Mouse (Mus musculus) CH12.LX (cell line): ENCODE results near the gene Gnai2. TPM values are rescaled to one million over a fixed set of nuclear protein-coding genes. Genes with fewer than 3 reads are reported as not detected.

Experiments
- DNase-seq: peaks from one replicate; pipeline ENCODE4 v3.0.0-alpha.2; 2013; ENCODE audit errors: extremely low read depth
- H3K27ac ChIP-seq: 2 replicates; pipeline ENCODE4 v1.5.1; 2012; ENCODE audit warnings: low read depth, mild to moderate bottlenecking, control low read depth, moderate library complexity; ENCODE audit not compliant: insufficient read depth
- H3K27me3 ChIP-seq: replicated peaks from 2 replicates; pipeline ENCODE3; 2012; ENCODE audit warnings: inconsistent platforms
- H3K36me3 ChIP-seq, 2 experiments: replicated peaks in 1 of 2; 2 replicates each; pipeline versions ENCODE3 to v1.6.1; 2012; ENCODE audit warnings: inconsistent platforms in 1 of 2, low read length in 1 of 2, mild to moderate bottlenecking in 1 of 2, mixed read lengths in 1 of 2, moderate library complexity in 1 of 2; ENCODE audit not compliant: control insufficient read depth in 1 of 2, insufficient read depth in 1 of 2
- H3K4me1 ChIP-seq, 2 experiments: 2 replicates each; pipeline ENCODE4 v1.6.1; 2012; ENCODE audit warnings: inconsistent platforms in 1 of 2, moderate library complexity in 1 of 2; ENCODE audit not compliant: insufficient read depth in 2 of 2, control insufficient read depth in 1 of 2
- H3K4me2 ChIP-seq: 2 replicates; pipeline ENCODE4 v1.6.1; 2012; ENCODE audit warnings: low read depth, mild to moderate bottlenecking, control low read depth; ENCODE audit not compliant: poor library complexity, insufficient read depth, severe bottlenecking
- H3K4me3 ChIP-seq, 3 experiments: fragments of 150-350 bp in 1 of 3; sonication (generic) in 1 of 3; replicated peaks in 1 of 3; 2 replicates each; pipeline versions ENCODE3 to v1.5.1; 2011 to 2012; ENCODE audit warnings: low read depth in 2 of 3, low read length in 2 of 3, mild to moderate bottlenecking in 2 of 3, moderate library complexity in 2 of 3, control low read depth in 1 of 3, improper control_type of control experiment in 1 of 3, inconsistent platforms in 1 of 3, mixed read lengths in 1 of 3; ENCODE audit not compliant: poor library complexity in 1 of 3
- H3K79me2 ChIP-seq: replicated peaks from 2 replicates; pipeline ENCODE4 v1.6.1; 2012; ENCODE audit warnings: mild to moderate bottlenecking, moderate library complexity; ENCODE audit not compliant: control insufficient read depth, poor library complexity, insufficient read depth, severe bottlenecking; ENCODE audit errors: extremely low read depth
- H3K9ac ChIP-seq: 2 replicates; pipeline ENCODE4 v1.6.1; 2012; ENCODE audit warnings: low read depth, mild to moderate bottlenecking, control low read depth, moderate library complexity; ENCODE audit not compliant: insufficient read depth
- H3K9me3 ChIP-seq: replicated peaks from 2 replicates; pipeline ENCODE3; 2012; ENCODE audit warnings: low read length, inconsistent platforms, mixed read lengths
- CHD1 ChIP-seq: IDR thresholded peaks from 2 replicates; pipeline ENCODE4 v1.6.1; 2012; ENCODE audit warnings: low read depth, low read length, improper control_type of control experiment, inconsistent platforms
- CTCF ChIP-seq, 2 experiments: IDR thresholded peaks in 1 of 2; conservative IDR thresholded peaks in 1 of 2; 2 replicates each; pipeline ENCODE4 v1.5.1; 2011 to 2012; ENCODE audit warnings: low read depth in 2 of 2, low read length in 2 of 2, improper control_type of control experiment in 1 of 2, inconsistent platforms in 1 of 2, mild to moderate bottlenecking in 1 of 2, moderate library complexity in 1 of 2
- E2F4 ChIP-seq: IDR thresholded peaks from 2 replicates; pipeline ENCODE4 v1.6.1; 2011; ENCODE audit warnings: low read depth, low read length, improper control_type of control experiment; ENCODE audit not compliant: insufficient replicate concordance
- ELF1 ChIP-seq: IDR thresholded peaks from 2 replicates; pipeline ENCODE4 v1.6.1; 2014; ENCODE audit warnings: low read depth, mild to moderate bottlenecking, inconsistent platforms, low read length, improper control_type of control experiment
- EP300 ChIP-seq: IDR thresholded peaks from 2 replicates; pipeline ENCODE4 v1.6.1; 2011; ENCODE audit warnings: low read length, improper control_type of control experiment
- ETS1 ChIP-seq: conservative IDR thresholded peaks from 2 replicates; pipeline ENCODE4 v1.6.1; 2012; ENCODE audit warnings: low read depth, mild to moderate bottlenecking, inconsistent platforms, low read length, improper control_type of control experiment, moderate library complexity
- JUND ChIP-seq: conservative IDR thresholded peaks from 2 replicates; pipeline ENCODE4 v1.6.1; 2011; ENCODE audit warnings: low read depth, low read length, improper control_type of control experiment
- KAT2A ChIP-seq: IDR thresholded peaks from 2 replicates; pipeline ENCODE4 v1.6.1; 2012; ENCODE audit warnings: low read length, improper control_type of control experiment, inconsistent platforms; ENCODE audit not compliant: insufficient replicate concordance
- MAFK ChIP-seq: IDR thresholded peaks from 2 replicates; pipeline ENCODE4 v1.6.1; 2011; ENCODE audit warnings: low read length, improper control_type of control experiment; ENCODE audit not compliant: insufficient replicate concordance
- MAX ChIP-seq: IDR thresholded peaks from 2 replicates; pipeline ENCODE4 v1.6.1; 2011; ENCODE audit warnings: low read length, improper control_type of control experiment
- MEF2A ChIP-seq: IDR thresholded peaks from 2 replicates; pipeline ENCODE4 v1.6.1; 2014; ENCODE audit warnings: low read depth, mild to moderate bottlenecking, inconsistent platforms, low read length, improper control_type of control experiment, borderline replicate concordance
- MYC ChIP-seq: IDR thresholded peaks from 2 replicates; pipeline ENCODE4 v1.6.1; 2011; ENCODE audit warnings: low read depth, mild to moderate bottlenecking, improper control_type of control experiment, low read length
- NRF1 ChIP-seq: IDR thresholded peaks from 2 replicates; pipeline ENCODE4 v1.6.1; 2014; ENCODE audit warnings: low read depth, mild to moderate bottlenecking, inconsistent platforms, low read length, improper control_type of control experiment, moderate library complexity
- PAX5 ChIP-seq: IDR thresholded peaks from 2 replicates; pipeline ENCODE4 v1.6.1; 2012; ENCODE audit warnings: low read length, inconsistent platforms, mixed read lengths
- POLR2A ChIP-seq: IDR thresholded peaks from 2 replicates; pipeline ENCODE4 v1.6.1; 2011; ENCODE audit warnings: low read depth, mild to moderate bottlenecking, improper control_type of control experiment, low read length
- RAD21 ChIP-seq: IDR thresholded peaks from 2 replicates; pipeline ENCODE4 v1.6.1; 2011; ENCODE audit warnings: low read depth, mild to moderate bottlenecking, low read length, improper control_type of control experiment, moderate library complexity
- RCOR1 ChIP-seq: conservative IDR thresholded peaks from 2 replicates; pipeline ENCODE4 v1.6.1; 2012; ENCODE audit warnings: low read depth, mild to moderate bottlenecking, inconsistent platforms, low read length, improper control_type of control experiment
- SMC3 ChIP-seq: IDR thresholded peaks from 2 replicates; pipeline ENCODE4 v1.6.1; 2011; ENCODE audit warnings: low read depth, low read length, improper control_type of control experiment
- TBP ChIP-seq: conservative IDR thresholded peaks from 2 replicates; pipeline ENCODE4 v1.6.1; 2011; ENCODE audit warnings: low read depth, low read length, improper control_type of control experiment
- TCF12 ChIP-seq: IDR thresholded peaks from 2 replicates; pipeline ENCODE4 v1.6.1; 2014; ENCODE audit warnings: low read depth, mild to moderate bottlenecking, inconsistent platforms, low read length, improper control_type of control experiment
- USF1 ChIP-seq: IDR thresholded peaks from 2 replicates; pipeline ENCODE4 v1.6.1; 2014; ENCODE audit warnings: low read depth, mild to moderate bottlenecking, inconsistent platforms, low read length, improper control_type of control experiment
- ZC3H11A ChIP-seq: IDR thresholded peaks from 2 replicates; pipeline ENCODE4 v1.6.1; 2012; ENCODE audit warnings: low read depth, mild to moderate bottlenecking, inconsistent platforms, low read length, improper control_type of control experiment
- dilution Hi-C: fragments of 300-500 bp; cut with MboI; formaldehyde crosslinking; loops from 2 replicates; pipeline ENCODE4 v1.14.3; 2020; ENCODE audit warnings: low sequenced_read_pairs; ENCODE audit not compliant: extremely low pct_unique_long_range_greater_than_20kb, extremely low pct_ligation_motif_present
- in situ Hi-C: fragments of 300-500 bp; cut with MboI; formaldehyde crosslinking; loops from 3 replicates; pipeline ENCODE4 v1.14.3; 2019; ENCODE audit warnings: low sequenced_read_pairs, low pct_ligation_motif_present, low pct_unique_long_range_greater_than_20kb, mixed read lengths
- polyA plus RNA-seq: library from polyadenylated mRNA; unstranded; fragments of >175 nt; gene quantifications from 2 replicates; pipeline ENCODE4 v1.2.1, GENCODE M21; 2012; ENCODE audit warnings: low read depth; ENCODE audit not compliant: insufficient read length
- total RNA-seq, 2 experiments: library from RNA; depleted of rRNA; stranded (reverse); fragments of 300-350 nt in 1 of 2; fragments of >200 nt in 1 of 2; gene quantifications; 2 replicates each; pipeline ENCODE4 v1.2.3; 2012 to 2014

The Gnai2 gene
- total and polyA plus RNA-seq, 3 experiments = 86.2 to 262 (median 154) TPM

DNA sequence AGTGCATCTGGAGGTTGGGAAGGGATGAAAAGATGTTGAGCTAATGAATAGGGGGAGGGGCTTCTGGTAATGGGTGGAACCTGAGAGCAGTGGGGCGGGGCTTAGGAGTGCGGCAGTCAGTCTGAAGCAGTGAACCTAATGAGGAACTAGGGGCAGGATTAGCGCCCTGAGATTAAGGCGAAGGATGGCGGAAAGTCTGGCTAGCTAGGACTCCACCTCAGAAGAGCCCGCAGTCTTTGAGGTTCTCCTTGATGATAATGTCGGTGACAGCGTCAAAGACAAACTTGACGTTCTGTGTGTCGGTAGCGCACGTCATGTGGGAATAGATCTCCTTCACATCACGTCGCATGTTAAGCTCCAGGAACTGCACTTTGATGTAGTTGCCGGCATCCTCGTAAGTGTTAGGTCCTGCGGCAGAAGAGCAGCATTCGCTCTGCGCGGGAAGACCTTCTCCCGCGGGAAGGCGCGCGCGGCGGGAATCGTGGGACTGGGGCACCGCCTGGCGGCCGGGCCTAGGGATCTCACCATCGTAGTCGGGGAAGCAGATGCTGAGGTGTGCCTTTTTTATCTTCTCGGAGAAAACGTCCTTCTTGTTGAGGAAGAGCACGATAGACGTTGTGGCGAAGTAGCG, 40.6 kb upstream of the Gnai2 start:
- H3K4me2 ChIP-seq = peak overlapping the region; percentile 55
- H3K9me3 ChIP-seq = no peaks in the 10 kb centered on the region
- dilution Hi-C loops = no loop called here
- peak overlapping the region in 1 of 3 experiments; percentile 39 for H3K4me3 ChIP-seq
- TF ChIP-seq RAD21 = peak; percentile 75
- TF ChIP-seq MYC = no peak
- peak; percentile 39; the same call in 1 of the 2 replicates for TF ChIP-seq E2F4
- peak; percentile 88 for TF ChIP-seq MAX
- TF ChIP-seq CTCF (conservative IDR thresholded peaks at IDR 0.05 in 1 of 2, IDR thresholded peaks at IDR 0.05 in 1 of 2; ENCODE audit: low read depth in 2 of 2, low read length in 2 of 2) = peak in 1 of 2 experiments; percentile 88; a peak in 2 of 4 replicates
- TF ChIP-seq RCOR1 = no peak
- TF ChIP-seq SMC3 = peak; percentile 87
- no peak for TF ChIP-seq PAX5
- TF ChIP-seq NRF1 = 0 out of 2 replicates have a peak, but pooled peaks have one; percentile 30
- TF ChIP-seq USF1 = no peak
- peak; percentile 32; the same call in 1 of the 2 replicates for TF ChIP-seq ZC3H11A
- TF ChIP-seq CHD1 = no peak
- TF ChIP-seq MAFK = no peak
- TF ChIP-seq MEF2A = no peak
- peaks cover 81% of the 10 kb centered on the region for H3K27me3 ChIP-seq
- peak; percentile 36 for DNase-seq
- peaks cover 8 to 25% of the 10 kb centered on the region in 2 experiments for H3K4me1 ChIP-seq
- H3K27ac ChIP-seq = no peak overlapping the region
- in situ Hi-C loops = loop anchor here (5.0 kb wide), 1 partner anchor 33 kb away; no protein-coding TSS in a partner anchor
- H3K36me3 ChIP-seq = no peaks in the 10 kb centered on the region
- H3K9ac ChIP-seq = no peak overlapping the region
- H3K79me2 ChIP-seq = no peaks in the 10 kb centered on the region

GRCm38 (mm10) chr9:107674609-107675429, 39.7 kb upstream of the Gnai2 start:
- Histone ChIP-seq H3K4me3 (no peak overlapping the region), H3K27ac (no peak overlapping the region), H3K27me3 (peaks cover 81% of the 10 kb centered on the region), H3K4me2 (no peak overlapping the region), H3K9ac (no peak overlapping the region), H3K79me2 (no peaks in the 10 kb centered on the region), H3K4me1 (peaks cover 8 to 25% of the 10 kb centered on the region in 2 experiments), H3K36me3 (no peaks in the 10 kb centered on the region), H3K9me3 (no peaks in the 10 kb centered on the region)
- TF ChIP-seq ETS1 = no peak
- no peak for TF ChIP-seq RAD21
- TF ChIP-seq NRF1 = no peak
- no peak for TF ChIP-seq KAT2A
- no peak for TF ChIP-seq POLR2A
- TF ChIP-seq TCF12 = no peak
- TF ChIP-seq EP300 = no peak
- no peak for TF ChIP-seq PAX5
- no peak for TF ChIP-seq MAX
- no peak for TF ChIP-seq TBP
- TF ChIP-seq JUND = no peak
- TF ChIP-seq ELF1 = no peak
- DNase-seq = no peak
- dilution Hi-C loops = no loop called here
- in situ Hi-C loops = loop anchor here (5.0 kb wide), 1 partner anchor 33 kb away; no protein-coding TSS in a partner anchor
